Mouse (Mus musculus): ENCODE measurements around the gene Kif6. TPM values are rescaled to one million over a fixed set of nuclear protein-coding genes. Genes with fewer than 3 reads are reported as not detected.

The Kif6 gene
- polyA plus RNA-seq, 1 experiment from 2014 or later, result 1.2 TPM

GRCm38 (mm10) chr17:49936214-49936613 lies 321.3 kb downstream of the Kif6 start:
- Histone ChIP-seq H3K4me3 (replicated peaks; ENCODE audit: low read length) (no peak overlapping the region), H3K4me1 (ENCODE audit: control insufficient read depth, insufficient read depth, low read length) (no peaks in the 10 kb centered on the region), H3K9me3 (replicated peaks; ENCODE audit: control insufficient read depth, low read length) (no peaks in the 10 kb centered on the region), H3K4me2 (ENCODE audit: low read depth, low read length) (no peak overlapping the region), H3K27ac (ENCODE audit: low read length) (no peak overlapping the region), H3K9ac (ENCODE audit: low read length) (no peak overlapping the region), H3K36me3 (ENCODE audit: control insufficient read depth, insufficient read depth, low read length) (no peaks in the 10 kb centered on the region), H3K27me3 (ENCODE audit: control insufficient read depth, insufficient read depth, low read length) (no peaks in the 10 kb centered on the region)
- 26% methylated on average over 2 of the region's 2 CpGs for WGBS
- no peak for ATAC-seq (ENCODE audit: insufficient read depth, low FRiP score)

- Histone ChIP-seq H3K4me2 (ENCODE audit: low read depth, low read length) (no peak overlapping the region), H3K9ac (ENCODE audit: low read length) (no peak overlapping the region), H3K4me1 (ENCODE audit: control insufficient read depth, insufficient read depth, low read length) (no peaks in the 10 kb centered on the region), H3K36me3 (ENCODE audit: control insufficient read depth, insufficient read depth, low read length) (no peaks in the 10 kb centered on the region), H3K27me3 (ENCODE audit: control insufficient read depth, insufficient read depth, low read length) (no peaks in the 10 kb centered on the region), H3K4me3 (replicated peaks; ENCODE audit: low read length) (no peak overlapping the region), H3K9me3 (replicated peaks; ENCODE audit: control insufficient read depth, low read length) (no peaks in the 10 kb centered on the region), H3K27ac (ENCODE audit: low read length) (no peak overlapping the region)
- WGBS, result 68% methylated on average over 7 of the region's 7 CpGs
- ATAC-seq (ENCODE audit: insufficient read depth, low FRiP score), result no peak
These were observed 324.2 kb downstream of the Kif6 start for GRCm38 (mm10) chr17:49939146-49939545.

GRCm38 (mm10) chr17:49942674-49943073 lies 327.7 kb downstream of the Kif6 start:
- no peak overlapping the region for H3K9ac ChIP-seq (ENCODE audit: low read length)
- no peak overlapping the region for H3K4me2 ChIP-seq (ENCODE audit: low read depth, low read length)
- no peak overlapping the region for H3K4me3 ChIP-seq (replicated peaks; ENCODE audit: low read length)
- no peaks in the 10 kb centered on the region for H3K27me3 ChIP-seq (ENCODE audit: control insufficient read depth, insufficient read depth, low read length)
- no peaks in the 10 kb centered on the region for H3K4me1 ChIP-seq (ENCODE audit: control insufficient read depth, insufficient read depth, low read length)
- no peak overlapping the region for H3K27ac ChIP-seq (ENCODE audit: low read length)
- ATAC-seq (ENCODE audit: insufficient read depth, low FRiP score), result no peak
- H3K36me3 ChIP-seq (ENCODE audit: control insufficient read depth, insufficient read depth, low read length), result no peaks in the 10 kb centered on the region
- no peaks in the 10 kb centered on the region for H3K9me3 ChIP-seq (replicated peaks; ENCODE audit: control insufficient read depth, low read length)
- WGBS, result 61% methylated on average over 6 of the region's 6 CpGs

- H3K27ac ChIP-seq (ENCODE audit: low read length), result peak overlapping the region; percentile 81
- no peak for ATAC-seq (ENCODE audit: insufficient read depth, low FRiP score)
- peak overlapping the region; percentile 46; the same call in 1 of the 2 replicates for H3K9ac ChIP-seq (ENCODE audit: low read length)
- peaks cover 3% of the 10 kb centered on the region for H3K4me1 ChIP-seq (ENCODE audit: control insufficient read depth, insufficient read depth, low read length)
- WGBS, result 11% methylated on average over 7 of the region's 7 CpGs
- H3K4me2 ChIP-seq (ENCODE audit: low read depth, low read length), result peak overlapping the region; percentile 57
- peak overlapping the region; percentile 23 for H3K4me3 ChIP-seq (replicated peaks; ENCODE audit: low read length)
- no peaks in the 10 kb centered on the region for H3K27me3 ChIP-seq (ENCODE audit: control insufficient read depth, insufficient read depth, low read length)
- no peaks in the 10 kb centered on the region for H3K36me3 ChIP-seq (ENCODE audit: control insufficient read depth, insufficient read depth, low read length)
- H3K9me3 ChIP-seq (replicated peaks; ENCODE audit: control insufficient read depth, low read length), result no peaks in the 10 kb centered on the region
These were observed 336.5 kb downstream of the Kif6 start for GRCm38 (mm10) chr17:49951491-49951855.

- H3K27ac ChIP-seq (ENCODE audit: low read length), result peak overlapping the region; percentile 81
- peak; percentile 73 for ATAC-seq (ENCODE audit: insufficient read depth, low FRiP score)
- H3K4me3 ChIP-seq (replicated peaks; ENCODE audit: low read length), result peak overlapping the region; percentile 23
- H3K4me2 ChIP-seq (ENCODE audit: low read depth, low read length), result peak overlapping the region; percentile 57
- no peaks in the 10 kb centered on the region for H3K27me3 ChIP-seq (ENCODE audit: control insufficient read depth, insufficient read depth, low read length)
- no peaks in the 10 kb centered on the region for H3K36me3 ChIP-seq (ENCODE audit: control insufficient read depth, insufficient read depth, low read length)
- peaks cover 3% of the 10 kb centered on the region for H3K4me1 ChIP-seq (ENCODE audit: control insufficient read depth, insufficient read depth, low read length)
- peak overlapping the region; percentile 46 for H3K9ac ChIP-seq (ENCODE audit: low read length)
- WGBS, result 40% methylated on average over 22 of the region's 22 CpGs
- no peaks in the 10 kb centered on the region for H3K9me3 ChIP-seq (replicated peaks; ENCODE audit: control insufficient read depth, low read length)
These were observed 337.1 kb downstream of the Kif6 start for GRCm38 (mm10) chr17:49951856-49952607.

GRCm38 (mm10) chr17:49959021-49959420 lies 344.1 kb downstream of the Kif6 start:
- H3K4me3 ChIP-seq (replicated peaks; ENCODE audit: low read length), result no peak overlapping the region
- no peaks in the 10 kb centered on the region for H3K4me1 ChIP-seq (ENCODE audit: control insufficient read depth, insufficient read depth, low read length)
- H3K9ac ChIP-seq (ENCODE audit: low read length), result no peak overlapping the region
- no peak overlapping the region for H3K4me2 ChIP-seq (ENCODE audit: low read depth, low read length)
- no peaks in the 10 kb centered on the region for H3K9me3 ChIP-seq (replicated peaks; ENCODE audit: control insufficient read depth, low read length)
- ATAC-seq (ENCODE audit: insufficient read depth, low FRiP score), result no peak
- H3K27ac ChIP-seq (ENCODE audit: low read length), result no peak overlapping the region
- H3K27me3 ChIP-seq (ENCODE audit: control insufficient read depth, insufficient read depth, low read length), result no peaks in the 10 kb centered on the region
- no peaks in the 10 kb centered on the region for H3K36me3 ChIP-seq (ENCODE audit: control insufficient read depth, insufficient read depth, low read length)

Other genes with a start within 250 kb of the Kif6 start
- gene Mocs1, start 186.8 kb upstream of the Kif6 start, polyA plus RNA-seq (2015; fragmentation: Nextera tagmentation; extraction: Ambion mirVana), result 7.3 and 8.2 TPM in 2 replicates
- 7.0 and 7.9 TPM in 2 replicates for gene Daam2, start 50.8 kb upstream of the Kif6 start, polyA plus RNA-seq (2015; fragmentation: Nextera tagmentation; extraction: Ambion mirVana)